Mouse (Mus musculus): ENCODE data around the gene Bicra. TPM values are rescaled to one million over a fixed set of nuclear protein-coding genes. Genes with fewer than 3 reads are reported as not detected.

Bicra gene
- total RNA-seq, 2 experiments from 2014 or later = 8.1 to 8.2 TPM

- DNase-seq = peak in 1 of 2 experiments; percentile 40
- intact Hi-C loops (cut with DNase I) = loop anchor here (1.0 to 10.0 kb wide), 2 partner anchors 69 to 282 kb away; no protein-coding TSS in a partner anchor
These were observed 64.9 kb downstream of the Bicra start for GRCm38 (mm10) chr7:15982729-15983407.

DNA sequence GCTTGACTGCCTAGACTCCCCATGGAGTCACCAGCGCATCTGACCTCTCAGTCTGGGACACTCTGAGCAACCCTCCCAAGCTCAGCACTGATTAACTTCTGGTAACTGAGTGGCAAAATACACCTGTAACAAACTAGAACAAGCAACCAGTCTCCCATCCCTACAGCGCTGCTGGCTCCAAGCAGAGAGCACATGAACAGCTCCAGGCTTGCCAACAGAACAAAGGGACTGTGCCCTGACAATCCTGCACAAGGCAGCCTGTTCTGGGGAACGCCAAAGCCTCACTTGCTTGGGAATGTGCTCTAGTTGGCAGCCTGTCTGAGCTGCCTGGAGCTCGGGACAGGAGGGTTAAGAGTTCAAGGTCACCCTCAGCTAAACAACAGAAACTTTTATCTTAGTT, 66.2 kb downstream of the Bicra start:
- intact Hi-C loops (cut with DNase I) = loop anchor here (10.0 kb wide), 1 partner anchor 283 kb away; no protein-coding TSS in a partner anchor
- DNase-seq = peak in 1 of 2 experiments; percentile 51

DNA sequence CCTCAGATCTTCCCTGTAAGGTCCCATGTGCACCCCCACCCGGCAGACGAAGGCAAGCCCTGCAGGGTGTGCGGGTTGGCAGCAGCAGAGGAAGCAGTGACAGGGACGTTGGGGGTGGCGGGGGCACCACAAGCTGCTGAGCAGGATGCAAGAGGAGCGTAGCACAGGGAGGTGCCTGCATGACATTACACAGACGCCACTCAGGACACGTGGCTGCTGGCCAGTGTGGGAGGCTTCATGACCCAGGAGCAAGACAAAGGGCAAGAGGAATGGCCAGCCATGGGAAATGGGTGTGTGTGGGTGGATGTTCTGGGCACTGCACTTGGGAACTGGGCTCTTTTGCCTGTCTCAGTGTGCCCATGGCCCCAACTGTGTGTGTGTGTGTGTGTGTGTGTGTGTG, 67.5 kb downstream of the Bicra start:
- intact Hi-C loops (cut with DNase I) = loop anchor here (10.0 kb wide), 1 partner anchor 285 kb away; no protein-coding TSS in a partner anchor

GRCm38 (mm10) chr7:15975904-15976303, 71.8 kb downstream of the Bicra start:
- peak; percentile 69 to 70 for DNase-seq
- intact Hi-C loops (cut with DNase I) = loop anchor here (2.0 kb wide), 1 partner anchor 177 kb away; no protein-coding TSS in a partner anchor

More for the DNA sequence above, 67.5 kb downstream of the Bicra start:
- peak; percentile 38 to 47 for DNase-seq

DNA sequence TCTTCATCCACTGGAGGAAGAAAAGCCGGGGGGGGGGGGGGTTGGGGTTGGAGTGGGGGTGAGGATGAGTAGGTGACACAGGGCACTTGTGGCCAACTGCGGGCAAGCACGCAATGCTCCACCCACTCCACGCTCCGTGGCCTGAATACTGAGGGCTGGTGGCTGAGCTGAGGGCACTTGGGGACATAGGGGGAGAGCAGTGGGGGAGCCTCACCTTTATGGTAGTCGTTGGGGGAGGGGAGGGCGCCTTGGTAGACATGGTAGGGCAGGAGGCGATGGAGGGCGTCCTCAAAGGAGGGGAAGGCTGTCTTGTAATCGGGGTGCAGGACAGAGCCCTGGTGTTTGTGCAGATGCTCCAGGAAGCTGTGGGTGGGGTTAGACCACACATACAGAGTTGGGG, 72.3 kb downstream of the Bicra start:
- no peak for DNase-seq
- intact Hi-C loops (cut with DNase I) = no loop called here

- intact Hi-C loops (cut with DNase I) = no loop called here
- peak; percentile 76 to 77 for DNase-seq
These were observed 73.0 kb downstream of the Bicra start for GRCm38 (mm10) chr7:15974712-15975111.

DNA sequence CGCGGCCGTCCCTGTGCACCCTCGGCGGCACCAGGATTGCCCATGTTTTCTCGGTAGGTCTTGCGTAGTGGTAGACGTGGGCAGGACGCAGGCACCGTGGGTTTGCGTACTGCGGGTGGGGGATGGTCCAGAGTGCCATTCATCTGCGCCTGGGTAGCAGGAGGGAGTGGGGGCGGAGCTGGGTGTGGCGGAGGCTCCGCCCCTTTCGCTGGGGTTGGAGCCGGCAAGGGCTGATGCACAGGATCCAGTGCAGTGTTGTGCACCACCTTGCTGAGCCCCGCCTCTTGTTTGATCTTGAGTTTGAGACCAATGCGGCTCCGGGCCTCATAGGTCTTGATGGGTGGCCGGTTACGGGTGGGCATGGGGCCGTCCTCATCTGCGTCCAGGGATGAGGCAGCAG, 75.5 kb downstream of the Bicra start:
- no peak for DNase-seq
- intact Hi-C loops (cut with DNase I) = no loop called here

GRCm38 (mm10) chr7:15969674-15970073, 78.0 kb downstream of the Bicra start:
- no peak for DNase-seq
- intact Hi-C loops (cut with DNase I) = no loop called here

- no peak for DNase-seq
These were observed 79.4 kb downstream of the Bicra start for GRCm38 (mm10) chr7:15968322-15968721.

DNA sequence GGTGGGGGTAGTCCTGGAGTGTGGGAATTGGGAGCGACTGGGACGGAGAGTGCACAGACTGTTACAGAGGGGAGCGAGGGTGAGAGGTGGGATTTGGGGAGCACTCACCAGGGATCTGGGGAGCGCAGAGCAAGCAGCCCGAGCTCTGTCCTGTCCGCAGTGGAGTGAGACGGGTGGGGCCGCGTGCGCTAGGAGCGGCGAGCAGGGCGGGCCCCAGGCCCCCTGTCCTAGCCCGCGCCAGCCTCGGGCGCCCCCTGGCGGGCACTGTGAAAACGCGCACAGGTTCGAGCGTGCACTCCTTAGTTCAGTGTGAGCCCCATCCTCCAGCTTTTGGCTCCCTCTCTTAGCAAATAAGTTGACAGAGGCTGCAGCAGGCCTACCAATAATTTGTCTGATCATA, 80.4 kb downstream of the Bicra start, which contains the start of gene Ehd2:
Ehd2 (minus strand) TSS at position 256 of the 400 bp plus-strand sequence.
- intact Hi-C loops (cut with DNase I) = loop anchor here (1.0 kb wide), 2 partner anchors 19 to 37 kb away; no protein-coding TSS in a partner anchor
- peak; percentile 90 for DNase-seq

More at GRCm38 (mm10) chr7:15968322-15968721, 79.4 kb downstream of the Bicra start:
- intact Hi-C loops (cut with DNase I) = no loop called here

DNA sequence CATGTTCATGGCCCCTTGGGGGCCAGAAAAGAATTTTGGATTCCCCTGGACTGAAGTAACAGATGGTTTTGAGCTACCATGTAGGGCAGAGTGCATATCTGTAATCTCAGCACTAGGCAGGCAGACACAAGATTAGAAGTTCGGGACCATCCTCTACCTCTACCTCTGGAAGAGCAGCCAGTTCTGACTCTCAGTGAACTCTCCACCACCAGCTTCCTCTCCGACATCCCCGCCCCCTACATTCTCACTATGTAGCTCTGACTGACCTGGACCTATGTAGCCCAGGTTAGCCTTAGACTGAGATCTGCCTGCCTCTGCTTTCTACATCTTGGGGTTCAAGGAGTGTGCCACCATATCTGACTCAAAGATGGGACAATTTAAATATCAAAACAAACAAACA, 81.2 kb downstream of the Bicra start:
- DNase-seq = no peak
- intact Hi-C loops (cut with DNase I) = no loop called here

DNA sequence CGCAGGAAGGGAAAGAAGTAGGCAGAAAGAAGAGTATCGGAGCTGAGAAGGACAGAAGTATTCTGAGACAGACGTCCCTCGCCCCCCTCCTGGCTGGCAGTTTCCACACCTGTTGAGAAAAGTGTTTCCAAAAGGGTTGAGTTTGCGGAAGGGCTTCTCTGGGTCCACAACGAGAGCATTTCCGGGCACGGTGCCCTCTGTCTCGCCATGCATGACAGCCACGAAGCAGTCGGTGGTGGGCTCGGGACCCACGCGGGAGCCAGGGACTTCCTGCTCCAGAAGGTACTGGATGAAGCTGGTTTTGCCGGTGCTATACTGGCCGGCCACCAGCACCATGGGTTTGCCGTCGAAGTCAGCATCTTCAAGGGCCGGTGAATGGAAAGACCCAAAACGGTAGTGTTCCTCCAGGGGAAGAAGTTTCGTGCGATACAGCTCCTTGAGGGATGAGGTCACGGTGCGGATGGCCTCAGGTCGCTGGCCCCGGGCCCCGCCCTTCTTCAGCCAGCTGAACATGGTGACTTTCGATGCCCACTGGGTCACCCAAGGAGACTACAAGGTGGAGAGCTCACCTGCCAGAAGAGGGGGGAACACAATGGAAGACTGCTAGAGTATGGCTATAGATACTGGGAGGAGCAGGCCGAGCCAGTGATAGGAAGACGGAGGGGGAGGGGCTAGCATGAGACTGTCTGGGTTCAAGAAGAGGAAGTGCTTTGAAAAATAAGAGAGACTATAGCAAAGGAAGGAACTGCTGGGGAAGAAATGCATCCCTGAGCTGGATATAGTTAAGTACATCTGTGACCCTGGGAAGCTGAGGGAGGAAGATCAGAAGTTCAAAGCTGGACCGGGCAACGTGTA, 83.7 kb downstream of the Bicra start:
- DNase-seq = no peak
- intact Hi-C loops (cut with DNase I) = no loop called here

GRCm38 (mm10) chr7:15962311-15963288, 85.1 kb downstream of the Bicra start:
- peak; percentile 90 to 92 for DNase-seq
- intact Hi-C loops (cut with DNase I) = loop anchor here (1.0 kb wide), 1 partner anchor 28 kb away; no protein-coding TSS in a partner anchor

GRCm38 (mm10) chr7:15961798-15962197, 85.9 kb downstream of the Bicra start:
- intact Hi-C loops (cut with DNase I) = loop anchor here (1.0 kb wide), 1 partner anchor 27 kb away; no protein-coding TSS in a partner anchor
- no peak for DNase-seq

DNA sequence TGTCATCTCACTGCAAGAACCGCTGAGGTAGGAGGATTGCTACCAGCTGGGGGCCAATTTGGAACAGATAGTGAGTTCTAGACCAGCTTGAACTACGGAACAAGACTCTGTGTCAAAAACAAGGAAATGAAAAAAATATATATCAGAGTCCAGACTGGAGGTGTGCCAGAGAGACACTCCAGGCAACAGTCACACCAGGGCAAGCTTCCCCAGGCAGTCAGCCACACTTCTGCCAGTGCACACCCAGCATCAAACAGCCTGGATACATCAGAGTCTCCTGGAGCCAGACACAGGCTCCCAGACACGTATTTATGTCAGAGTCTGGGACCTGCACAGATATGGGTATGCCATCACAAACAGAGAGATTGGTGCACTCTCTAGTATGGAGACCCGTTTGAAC, 86.5 kb downstream of the Bicra start:
- DNase-seq = no peak
- intact Hi-C loops (cut with DNase I) = no loop called here

DNA sequence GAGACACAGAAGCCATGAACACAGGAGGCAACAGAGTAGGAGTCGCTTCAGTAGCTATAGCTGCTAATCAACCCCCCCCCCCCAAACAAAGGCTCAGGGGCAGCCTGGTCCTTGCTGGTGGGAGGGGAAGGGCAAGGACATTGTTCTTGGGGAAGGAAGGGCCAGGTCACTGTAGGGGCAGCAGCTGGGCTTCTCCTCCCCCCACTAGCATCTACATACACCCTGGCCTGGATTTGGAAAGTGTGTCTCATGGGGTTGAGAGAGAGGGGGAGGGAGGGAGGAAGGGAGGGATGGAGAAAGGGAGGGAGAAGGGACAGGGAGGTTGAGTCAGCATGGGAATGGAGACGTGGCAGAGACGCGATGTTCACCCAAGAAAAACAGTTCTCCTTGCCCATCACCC, 87.0 kb downstream of the Bicra start:
- DNase-seq = no peak
- intact Hi-C loops (cut with DNase I) = no loop called here

- DNase-seq = no peak
- intact Hi-C loops (cut with DNase I) = loop anchor here (10.0 kb wide), 1 partner anchor 889 kb away; the partner anchor contains the start of gene Prkd2
These were observed 91.6 kb downstream of the Bicra start for GRCm38 (mm10) chr7:15956143-15956542.

DNA sequence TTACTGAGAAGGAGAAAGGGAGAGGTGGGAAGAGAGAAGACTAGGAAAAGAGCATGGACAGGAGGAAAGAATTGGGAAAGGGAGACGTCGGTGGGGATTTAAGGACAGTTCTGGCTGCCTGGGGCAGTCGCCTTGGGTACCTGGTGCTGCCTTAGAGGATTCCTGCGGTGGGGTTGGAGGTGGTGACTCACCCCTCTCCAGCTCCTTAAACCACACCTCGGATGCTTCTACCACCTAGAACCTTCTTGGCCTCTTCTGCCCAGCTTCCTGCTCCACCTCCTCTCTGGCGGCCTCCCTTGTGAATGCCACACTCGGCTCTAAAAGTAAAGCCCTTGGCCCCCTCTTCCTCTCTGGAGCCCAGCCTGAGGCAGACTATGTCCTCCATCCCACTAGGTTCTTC, 92.2 kb downstream of the Bicra start:
- peak in 1 of 2 experiments; percentile 60 for DNase-seq
- intact Hi-C loops (cut with DNase I) = loop anchor here (10.0 kb wide), 1 partner anchor 889 kb away; the partner anchor contains the start of gene Prkd2

DNA sequence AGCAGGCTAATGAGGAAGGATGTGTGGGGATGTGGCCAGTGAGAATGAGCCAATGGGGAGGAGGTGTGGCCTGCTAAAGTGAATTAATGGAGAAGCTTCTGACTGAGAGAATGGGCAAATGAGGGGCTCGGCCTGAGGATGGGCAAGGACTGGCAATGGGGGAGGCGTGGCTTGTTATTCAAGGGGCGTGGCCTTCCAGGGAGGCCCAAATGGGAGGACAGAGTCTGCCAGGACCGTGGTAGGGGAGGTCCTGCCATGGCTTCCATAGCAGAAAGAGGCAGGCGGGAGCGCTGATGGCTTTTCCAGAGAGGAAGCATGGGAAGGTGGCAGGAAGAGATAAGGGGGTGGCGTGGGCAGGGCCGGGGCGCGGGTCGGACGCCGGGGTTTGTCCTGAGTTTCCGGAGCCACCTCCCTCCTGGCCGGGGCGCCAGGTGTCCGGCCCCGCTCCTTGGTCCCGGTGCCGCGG, 92.7 kb downstream of the Bicra start:
- intact Hi-C loops (cut with DNase I) = loop anchor here (10.0 kb wide), 1 partner anchor 890 kb away; the partner anchor contains the start of gene Prkd2
- peak; percentile 75 to 78 for DNase-seq

All from heart, postnatal 36 days (tissue).